Mouse (Mus musculus) lung, adult 2 months (tissue): ENCODE data around the gene Sycp3.

Experiments used
- CTCF ChIP-seq: fragments of 200-500 bp; IDR thresholded peaks from 2 replicates; pipeline ENCODE4 v1.5.1; 2011; ENCODE audit warnings: mild to moderate bottlenecking, low read length, control low read depth; ENCODE audit not compliant: insufficient read depth
- POLR2A ChIP-seq: fragments of 200-500 bp; IDR thresholded peaks from 2 replicates; pipeline ENCODE4 v1.6.1; 2011; ENCODE audit warnings: low read depth, mild to moderate bottlenecking, control low read depth, low read length, borderline replicate concordance; ENCODE audit errors: extremely low read depth

GRCm38 (mm10) chr10:88451221-88451620, 8.1 kb upstream of the Sycp3 start:
- TF ChIP-seq POLR2A (no peak), CTCF (no peak)
